Mouse (Mus musculus): ENCODE data around the gene Zfp454.

DNA sequence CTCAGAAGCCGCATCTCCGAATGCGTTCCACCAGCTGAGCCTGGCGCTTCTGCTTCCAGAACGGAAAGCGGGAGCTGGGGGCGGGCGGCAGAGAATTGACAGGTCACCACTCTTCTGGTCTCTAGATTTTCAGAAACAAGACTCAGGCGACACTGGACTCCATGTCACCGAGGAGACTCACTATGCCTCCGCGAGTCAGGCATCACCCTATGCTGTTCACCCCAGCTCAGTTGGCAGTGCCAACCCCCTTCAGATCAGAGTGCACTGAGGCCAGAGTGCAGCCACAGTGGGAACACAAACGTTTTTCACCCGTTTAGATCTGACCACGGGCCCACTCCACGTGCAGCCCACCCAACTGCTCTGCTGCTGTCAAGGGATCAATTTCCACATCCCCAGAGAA, 43.6 kb upstream of the Zfp454 start:
- TF ChIP-seq CTCF (IDR thresholded peaks at IDR 0.05; ENCODE audit: low read depth, low read length), result no peak
- no peak for TF ChIP-seq POLR2A (IDR thresholded peaks at IDR 0.05; ENCODE audit: borderline replicate concordance, low read depth, low read length)
